Mouse (Mus musculus): Measurements from ENCODE around the gene Eif2ak2.

DNA sequence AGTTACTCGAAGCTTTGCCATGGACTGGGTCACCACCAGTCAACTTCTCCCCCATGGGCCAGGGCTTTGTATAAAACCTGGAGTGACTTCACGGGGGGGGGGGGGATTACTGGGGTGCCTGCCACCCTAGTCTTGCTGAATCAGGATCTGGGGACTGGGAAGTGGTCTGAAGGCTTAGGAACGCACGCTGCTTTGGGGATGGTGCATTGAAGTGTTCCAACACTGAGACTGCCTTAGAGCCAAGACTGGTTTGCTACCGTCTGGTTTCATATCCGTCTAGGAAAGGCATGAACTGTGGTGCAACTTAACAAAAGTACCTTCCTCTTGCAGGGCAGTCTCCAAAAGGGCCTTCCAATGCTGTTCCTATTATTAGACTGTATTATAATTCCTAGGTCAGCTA, 35.3 kb upstream of the Eif2ak2 start:
- no peak for TF ChIP-seq CTCF (IDR thresholded peaks at IDR 0.05; ENCODE audit: low read depth)
- TF ChIP-seq EP300 (IDR thresholded peaks at IDR 0.05; ENCODE audit: low read depth) = no peak
